Mouse (Mus musculus) mature B cell (primary cell): ENCODE results near the gene Tpsab1.

Experiments used
- in situ Hi-C: fragments of 300-500 bp; cut with MboI; formaldehyde crosslinking; loops from 2 replicates; pipeline ENCODE4 v1.14.3; 2019

Gene Tpsab1

DNA sequence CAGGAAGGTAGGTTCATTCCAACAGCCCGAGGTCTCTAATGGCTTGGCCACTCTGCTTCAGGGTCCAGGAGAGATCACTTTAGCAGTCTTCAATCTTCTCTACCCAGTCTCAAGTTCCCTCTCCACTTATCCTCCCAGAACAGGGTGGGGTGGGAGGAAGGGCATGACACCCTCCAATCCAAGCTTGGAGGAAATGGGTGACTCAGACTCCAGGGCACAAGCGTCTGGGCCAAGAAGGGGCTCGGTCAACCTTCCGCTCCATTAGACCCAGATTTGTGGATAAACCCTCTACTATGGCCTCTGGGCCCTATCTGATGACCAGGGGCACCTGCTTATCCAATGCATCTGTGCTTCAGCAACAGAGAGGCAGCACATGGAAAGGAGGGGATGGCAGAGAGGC, at the start of gene Tpsab1:
Gene Tpsab1 (minus strand): TSS at position 101 of the 400 bp plus-strand sequence.
- in situ Hi-C loops: no loop called here

DNA sequence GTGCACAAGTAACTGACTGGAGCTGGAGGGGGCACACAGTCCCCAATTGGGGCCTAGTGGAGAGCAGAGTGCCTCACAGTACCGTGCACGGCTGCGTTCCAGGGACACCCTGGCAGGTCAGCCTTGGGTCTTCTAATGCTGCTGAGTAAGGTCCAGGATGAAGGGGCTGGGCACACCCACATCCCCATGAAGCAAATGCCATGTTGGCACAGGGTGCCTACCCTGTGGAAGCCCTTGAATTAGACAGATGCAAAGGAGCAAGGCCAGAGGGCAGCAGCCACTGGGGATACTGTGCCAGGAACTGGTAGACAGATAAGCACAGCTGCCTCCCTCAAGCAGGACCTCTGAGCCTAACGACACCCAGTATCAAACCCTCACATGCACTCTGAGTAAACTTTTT, 49.2 kb upstream of the Tpsab1 start:
- in situ Hi-C loops: no loop called here

DNA sequence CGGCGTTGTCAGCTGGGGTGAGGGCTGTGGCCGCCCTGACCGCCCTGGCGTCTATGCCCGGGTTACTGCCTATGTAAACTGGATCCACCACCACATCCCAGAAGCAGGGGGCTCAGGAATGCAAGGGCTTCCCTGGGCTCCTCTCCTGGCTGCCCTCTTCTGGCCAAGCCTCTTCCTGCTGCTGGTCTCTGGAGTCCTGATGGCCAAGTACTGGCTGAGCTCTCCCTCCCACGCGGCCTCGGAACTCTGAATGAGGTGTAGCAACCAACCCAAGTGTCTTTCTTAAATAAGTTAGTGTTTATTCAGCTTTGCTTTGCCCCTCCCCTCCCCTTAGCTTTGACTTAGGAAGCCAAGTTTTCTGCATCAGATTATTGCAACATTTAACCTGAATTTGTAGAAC, 28.6 kb upstream of the Tpsab1 start:
- in situ Hi-C loops: no loop called here

DNA sequence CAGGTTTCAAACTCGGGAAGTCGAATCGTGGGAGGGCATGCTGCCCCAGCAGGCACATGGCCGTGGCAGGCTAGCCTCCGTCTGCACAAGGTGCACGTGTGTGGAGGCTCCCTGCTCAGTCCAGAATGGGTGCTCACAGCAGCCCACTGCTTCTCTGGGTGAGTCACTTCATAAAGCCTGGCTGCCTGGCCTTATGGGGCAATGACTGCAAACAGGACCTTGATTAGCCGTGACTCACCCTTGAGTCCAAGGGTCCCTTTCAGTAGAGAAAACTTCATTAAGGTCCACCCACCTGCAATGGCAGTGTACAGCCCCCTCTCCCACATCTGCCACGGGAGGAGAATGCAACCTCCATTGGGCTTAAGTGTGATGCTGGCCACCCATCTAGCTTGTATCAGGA, 27.1 kb upstream of the Tpsab1 start:
- in situ Hi-C loops: no loop called here

DNA sequence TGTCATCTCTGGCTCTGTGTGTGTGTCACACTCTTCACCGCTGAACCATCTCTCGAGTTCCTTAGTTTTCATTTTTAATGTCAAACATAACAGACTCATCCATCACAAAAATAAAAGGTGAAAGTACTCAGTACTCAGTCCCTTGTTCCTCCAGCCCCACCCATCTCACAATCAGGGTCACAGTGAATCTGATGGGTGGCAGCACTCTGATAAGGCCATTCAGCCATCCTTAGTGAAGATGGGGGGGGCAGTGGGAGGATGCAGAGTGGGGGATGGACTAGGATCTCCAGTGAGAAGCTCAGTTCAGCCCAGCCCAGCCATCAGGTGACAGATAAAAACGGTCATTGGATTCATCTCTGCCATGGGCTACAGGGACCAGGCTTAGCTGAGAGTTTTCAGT, 23.6 kb upstream of the Tpsab1 start, which contains the start of gene Tpsg1:
Gene Tpsg1 (plus strand): TSS at position 301 of the 400 bp plus-strand sequence.
- in situ Hi-C loops: no loop called here

DNA sequence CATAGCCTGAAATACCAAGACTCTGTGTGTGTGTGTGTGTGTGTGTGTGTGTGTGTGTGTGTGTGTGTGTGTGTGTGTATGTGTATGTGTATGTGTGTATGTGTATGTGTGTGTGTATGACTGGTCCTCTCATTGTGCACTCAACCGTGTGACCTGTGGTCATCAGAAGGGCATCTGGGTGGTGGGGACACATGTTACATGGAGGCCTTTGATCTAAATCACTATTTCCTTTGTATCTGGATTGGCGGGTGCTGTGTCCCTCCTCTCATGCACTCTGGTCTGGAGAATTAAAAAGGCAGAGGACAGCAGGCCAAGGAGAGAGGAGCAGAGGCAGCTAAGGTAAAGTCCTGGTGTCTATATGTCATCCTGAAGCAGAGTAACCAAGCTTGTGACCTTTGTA, 20.6 kb upstream of the Tpsab1 start, which contains the start of gene Tpsb2:
Gene Tpsb2 (plus strand): TSS at position 301 of the 400 bp plus-strand sequence.
- in situ Hi-C loops: no loop called here

DNA sequence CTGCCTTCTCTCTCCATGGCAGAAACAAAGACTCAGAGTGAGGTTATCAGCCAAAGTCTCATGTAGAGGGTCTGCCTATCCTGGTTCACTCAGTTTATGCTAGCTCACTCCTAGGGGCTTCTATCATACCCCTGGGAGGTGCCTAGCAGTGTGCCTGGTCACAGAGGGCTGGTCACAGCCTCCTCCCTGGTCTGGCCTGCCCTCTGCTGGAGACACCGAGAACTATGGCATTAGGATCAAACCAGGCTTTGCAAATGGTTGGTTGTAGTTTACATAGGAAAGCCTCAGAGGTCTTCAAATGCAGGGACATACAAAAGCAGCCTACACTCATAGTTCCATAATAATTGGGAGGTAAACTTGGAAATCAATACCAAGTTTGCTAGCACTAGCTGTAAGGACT, 18.4 kb upstream of the Tpsab1 start:
- in situ Hi-C loops: no loop called here

DNA sequence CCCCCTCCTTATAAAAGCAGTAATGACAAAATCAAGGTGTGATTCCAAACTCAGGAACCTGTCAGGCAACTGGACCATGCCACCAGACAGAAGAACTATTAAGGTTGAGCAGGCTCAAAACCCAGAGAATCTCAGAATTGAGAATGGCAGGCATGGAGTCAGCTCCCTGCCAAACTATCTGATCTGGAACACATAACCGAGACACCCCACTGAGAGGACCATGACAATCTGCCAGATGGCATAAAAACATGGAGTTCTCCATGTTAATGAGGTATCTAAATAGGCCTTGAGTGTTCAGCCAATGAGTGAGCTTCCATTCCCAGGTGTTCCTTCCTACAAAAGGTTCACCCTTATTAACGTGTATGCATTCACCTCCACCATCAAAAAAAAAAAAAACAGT, 15.9 kb upstream of the Tpsab1 start:
- in situ Hi-C loops: no loop called here

DNA sequence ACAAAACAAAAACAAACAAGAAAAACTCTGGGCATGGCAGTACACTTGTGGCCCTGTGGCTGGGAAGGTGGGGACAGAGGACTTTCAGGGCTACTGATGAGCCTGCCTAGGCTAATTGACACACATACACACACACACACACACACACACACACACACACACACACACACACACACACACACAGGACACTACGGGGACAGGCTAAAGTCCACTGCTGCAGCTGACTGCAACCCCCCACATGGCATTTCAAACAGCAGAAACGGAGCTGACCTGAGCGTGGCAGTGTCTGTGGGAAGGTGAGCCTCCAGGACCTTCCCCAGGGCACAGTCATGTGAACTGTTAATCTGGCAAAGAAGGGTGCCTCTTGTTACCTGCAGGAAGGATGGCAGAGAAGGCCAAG, 3.9 kb downstream of the Tpsab1 start:
- in situ Hi-C loops: no loop called here

DNA sequence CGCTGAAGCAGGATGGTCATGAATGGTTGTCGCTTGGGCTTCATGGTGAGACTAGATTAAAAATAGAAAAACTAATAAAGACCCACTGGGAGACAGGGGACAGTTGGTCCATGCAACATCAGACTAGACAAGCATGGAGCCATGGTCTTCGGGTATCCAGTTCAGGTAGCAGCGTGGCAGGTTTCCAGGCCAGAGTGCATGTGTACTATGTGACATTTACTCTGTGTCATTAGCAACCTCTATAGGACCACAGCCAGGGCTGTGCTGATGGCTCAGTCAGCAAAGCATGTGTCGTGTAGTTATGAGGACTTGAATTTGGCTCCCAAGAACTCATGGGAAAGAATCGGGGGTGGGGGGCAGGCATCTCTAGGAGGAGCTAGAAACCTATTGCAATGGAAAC, 5.4 kb downstream of the Tpsab1 start:
- in situ Hi-C loops: no loop called here

DNA sequence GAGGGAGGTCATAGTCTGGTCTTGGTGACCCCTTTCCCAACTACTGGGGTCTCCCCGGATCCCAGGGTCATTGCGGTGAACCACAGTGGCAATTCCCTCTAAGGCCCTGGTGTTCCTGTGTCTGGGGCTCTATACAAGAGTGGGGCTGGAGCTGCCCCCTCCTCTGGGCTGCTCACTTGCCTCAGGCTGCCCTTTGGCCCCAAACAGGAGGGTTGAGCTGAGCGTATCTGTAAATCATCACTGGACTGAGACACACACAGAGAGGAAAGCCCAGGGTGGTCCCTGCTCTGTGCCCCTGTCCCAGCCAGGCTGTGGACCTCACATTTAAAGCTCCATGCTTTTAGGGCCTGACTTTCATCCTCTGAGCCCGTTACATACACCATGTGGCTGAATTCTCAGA, 7.1 kb downstream of the Tpsab1 start:
- in situ Hi-C loops: no loop called here

DNA sequence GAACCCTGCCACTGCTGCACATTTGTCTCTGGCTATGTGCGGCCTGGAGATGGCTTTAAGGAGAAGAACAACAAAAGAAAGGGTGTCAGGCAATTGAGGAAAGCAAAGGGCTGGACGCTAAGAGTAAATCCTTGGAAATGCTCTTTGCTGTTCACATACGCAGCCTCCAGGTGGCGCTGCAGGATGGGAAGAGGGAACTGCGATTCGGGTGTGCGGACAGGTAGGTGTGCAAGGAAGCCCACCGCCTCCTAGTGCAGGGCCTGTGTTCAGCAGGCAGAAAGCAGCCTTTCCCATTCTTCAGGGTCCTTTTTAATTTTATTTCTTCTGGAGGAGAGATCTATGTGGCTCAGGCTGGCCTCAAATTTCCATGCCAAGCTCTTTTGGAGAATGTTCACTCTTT, 11.4 kb downstream of the Tpsab1 start:
- in situ Hi-C loops: no loop called here

DNA sequence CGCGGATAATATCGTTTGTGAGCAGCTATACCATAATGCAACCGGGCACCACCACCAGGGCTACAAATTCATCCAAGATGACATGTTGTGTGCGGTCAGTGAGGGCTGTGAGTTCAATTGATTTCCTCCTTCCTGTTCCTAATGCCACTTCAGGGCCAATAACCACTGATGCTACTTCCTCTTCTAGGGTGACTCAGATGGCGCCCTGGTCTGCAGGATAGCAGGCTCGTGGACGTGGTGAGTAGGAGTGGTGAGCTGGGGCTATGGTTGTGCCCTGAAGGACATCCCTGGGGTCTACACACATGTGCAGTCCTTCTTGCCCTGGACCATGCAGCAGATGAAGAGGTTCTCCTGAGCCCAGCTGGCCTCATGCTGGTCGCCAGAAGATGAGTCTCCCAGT, 13.0 kb downstream of the Tpsab1 start:
- in situ Hi-C loops: no loop called here

DNA sequence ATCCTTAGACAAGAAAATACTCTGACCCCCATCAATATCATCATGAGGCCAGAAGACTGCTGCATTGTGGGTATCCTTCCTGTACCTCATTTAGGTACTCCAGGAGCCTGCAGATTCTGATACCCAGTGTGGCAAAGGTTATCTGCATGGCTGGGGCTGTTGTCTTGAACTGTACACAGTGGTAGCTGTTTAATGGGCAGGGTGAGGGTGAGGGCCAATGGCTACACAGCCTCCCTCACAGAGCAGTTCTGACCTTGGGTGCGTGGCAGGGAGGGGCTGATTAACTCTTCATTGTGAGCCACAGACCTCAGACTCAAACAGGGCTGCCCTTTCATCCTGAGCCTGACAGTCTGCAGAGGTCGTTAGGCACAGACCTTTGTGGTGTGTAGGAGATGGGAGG, 22.4 kb downstream of the Tpsab1 start:
- in situ Hi-C loops: no loop called here

DNA sequence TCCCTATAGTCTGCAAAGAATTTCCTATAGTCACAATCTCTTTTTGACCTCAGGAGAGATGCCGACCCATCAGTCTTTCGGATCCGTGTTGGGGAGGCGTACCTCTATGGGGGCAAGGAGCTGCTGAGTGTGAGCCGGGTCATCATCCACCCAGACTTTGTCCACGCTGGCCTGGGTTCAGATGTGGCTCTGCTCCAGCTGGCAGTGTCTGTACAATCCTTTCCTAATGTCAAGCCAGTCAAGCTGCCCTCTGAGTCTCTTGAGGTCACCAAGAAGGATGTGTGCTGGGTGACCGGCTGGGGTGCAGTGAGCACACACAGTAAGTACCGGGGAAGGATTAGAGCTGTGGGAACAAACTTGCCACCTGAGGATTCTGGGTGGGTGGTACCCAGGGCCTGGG, 24.5 kb downstream of the Tpsab1 start:
- in situ Hi-C loops: no loop called here

DNA sequence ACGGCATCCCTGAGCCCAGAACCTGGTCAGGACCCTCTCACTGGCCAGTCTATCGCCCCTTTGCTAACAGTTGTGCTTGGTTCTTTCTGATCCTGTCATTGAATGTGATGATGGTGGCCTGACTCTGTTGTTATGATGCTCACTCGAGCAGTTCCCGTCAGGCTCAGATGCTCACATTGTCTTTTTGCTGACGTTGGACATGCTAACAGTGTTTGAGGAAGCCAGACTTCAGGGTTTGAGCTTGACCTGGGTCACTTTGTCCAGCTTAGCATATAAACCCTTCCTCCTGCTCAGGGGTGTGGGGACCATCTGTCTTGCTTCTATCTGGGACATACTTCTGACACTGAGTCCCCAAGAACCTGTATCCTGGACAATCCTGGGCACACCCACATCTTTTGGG, 27.0 kb downstream of the Tpsab1 start, which contains the start of gene Prss29:
Gene Prss29 (plus strand): TSS at position 301 of the 400 bp plus-strand sequence.
- in situ Hi-C loops: no loop called here

DNA sequence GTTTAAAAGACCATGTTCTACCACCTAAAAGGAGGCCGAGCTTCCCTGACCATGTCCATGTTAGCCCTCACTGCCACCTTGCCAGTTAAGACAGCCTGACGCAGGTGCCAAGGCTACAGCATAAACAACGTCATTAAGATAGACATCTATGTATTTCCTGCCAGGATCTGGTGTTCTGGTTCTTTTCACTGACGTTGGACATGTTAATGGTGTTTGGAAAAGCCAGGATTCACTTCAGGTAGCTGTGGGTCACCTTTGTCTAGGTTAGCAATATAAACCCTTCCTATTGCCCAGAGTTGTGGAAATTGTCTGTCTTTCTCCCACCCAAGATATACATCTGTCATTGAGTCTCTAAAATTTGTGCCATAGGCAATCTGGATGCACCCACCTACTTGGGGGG, 37.0 kb downstream of the Tpsab1 start, which contains the start of gene Prss28:
Gene Prss28 (plus strand): TSS at position 301 of the 400 bp plus-strand sequence.
- in situ Hi-C loops: no loop called here

DNA sequence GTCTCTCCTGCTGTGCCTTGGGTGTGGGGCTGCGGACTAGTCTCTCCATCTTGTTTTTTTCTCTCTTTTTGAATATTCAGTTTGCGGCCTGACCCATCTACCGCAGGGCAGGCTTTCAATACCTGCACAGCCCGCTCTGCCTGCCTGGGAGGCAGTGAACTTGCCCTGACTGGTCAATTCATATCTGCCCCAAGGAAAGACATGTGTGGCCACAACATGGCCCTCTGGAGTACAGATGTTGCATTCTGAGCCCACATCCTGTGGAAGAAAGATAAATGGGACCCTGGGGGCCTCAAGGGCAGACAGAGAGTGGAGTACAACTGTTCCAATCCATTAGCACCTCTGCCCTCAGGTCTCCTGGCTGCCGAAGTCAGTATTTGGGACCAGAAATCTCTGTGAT, 47.3 kb downstream of the Tpsab1 start, which contains the start of gene Prss34:
Gene Prss34 (plus strand): TSS at position 301 of the 400 bp plus-strand sequence.
- in situ Hi-C loops: no loop called here

DNA sequence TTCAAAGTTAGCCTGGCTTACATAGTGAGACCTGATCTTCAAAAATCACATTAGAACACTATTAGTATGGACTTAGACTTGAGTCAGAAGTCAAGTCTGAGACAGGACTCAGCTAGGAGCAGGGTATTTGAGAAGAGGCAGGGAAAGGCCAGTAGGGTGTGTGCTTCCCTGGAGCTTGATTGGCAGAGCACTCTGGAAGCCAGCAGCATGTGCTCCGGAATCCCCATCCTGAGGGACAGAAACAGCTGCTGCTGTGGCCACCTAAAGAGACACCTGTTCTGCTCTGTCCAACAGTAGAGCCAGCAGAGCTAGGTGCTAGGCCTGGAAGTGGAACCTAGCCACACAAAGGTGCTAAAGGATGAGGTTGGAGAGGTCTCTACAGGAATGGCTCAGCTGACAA, 51.3 kb downstream of the Tpsab1 start:
- in situ Hi-C loops: no loop called here

DNA sequence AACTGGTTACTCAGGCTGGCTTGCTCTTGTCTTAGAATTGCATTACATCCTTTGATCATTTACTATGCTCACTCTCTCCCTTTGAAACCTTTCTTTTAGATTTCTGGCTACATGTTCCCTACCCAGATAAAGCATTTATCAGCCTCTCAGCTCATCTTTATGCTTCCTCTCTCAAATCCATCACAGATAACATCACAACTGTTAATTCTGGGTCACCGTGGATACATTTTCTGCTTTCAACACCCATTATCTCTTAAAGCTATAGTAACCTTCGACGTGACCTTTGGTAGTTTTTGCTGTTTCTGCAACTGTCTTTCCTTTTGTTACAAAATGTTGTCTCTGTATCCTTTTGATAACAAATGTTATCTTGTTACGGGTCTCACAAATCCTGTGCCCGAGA, 51.9 kb downstream of the Tpsab1 start:
- in situ Hi-C loops: no loop called here
